ENCODE assay signal across 14 mouse cellular contexts in genomic region chr7:4732968-4733392, GRCm38 (mm10). TPM values are rescaled to one million over a fixed set of nuclear protein-coding genes. Genes with fewer than 3 reads are reported as not detected.
DNase-seq lines count a peak whose midpoint lies in the region; ATAC-seq and TF ChIP-seq lines count a peak whose summit lies in the region.
"Had no signal": no experiment of that assay in that cellular context is flagged by ENCODE, and none has a peak within 500 bp of the region (broad histone marks: within the 10 kb centered on the region; RNA-seq: fewer than 3 reads in every experiment).

No protein-coding gene starts in this region.

- no peaks in the 10 kb centered on the region for H3K27me3 ChIP-seq in small intestine, adult 2 months (ENCODE audit: control insufficient read depth, insufficient read depth, low read length)
- H3K27me3 ChIP-seq: embryonic facial prominence, embryonic 12.5 days had no signal

- H3K36me3 ChIP-seq in small intestine, adult 2 months (ENCODE audit: control insufficient read depth, insufficient read depth, low read length): no peaks in the 10 kb centered on the region
- H3K36me3 ChIP-seq: embryonic facial prominence, embryonic 12.5 days had no signal

- peak overlapping the region; percentile 83 for H3K27ac ChIP-seq in small intestine, adult 2 months (ENCODE audit: insufficient read depth, low read depth, low read length)
- H3K27ac ChIP-seq: embryonic facial prominence, embryonic 12.5 days had no signal

- no peak overlapping the region for H3K4me3 ChIP-seq in small intestine, adult 2 months (ENCODE audit: low read depth, low read length)
- H3K4me3 ChIP-seq: embryonic facial prominence, embryonic 12.5 days had no signal

- 24% methylated on average over 6 of the region's 6 CpGs for WGBS in small intestine, adult 2 months

- peak; percentile 31 for DNase-seq in NIH3T3 (ENCODE audit: low read depth)
- DNase-seq in kidney, postnatal 25 days: peak; percentile 64 to 67
- no peak for DNase-seq in gastrocnemius, adult 8-10 months (ENCODE audit: low spot score in 2 of 2)
- DNase-seq in urinary bladder, postnatal 4 days (ENCODE audit: low spot score in 2 of 2): no peak
- no peak for DNase-seq in heart, postnatal 25 days (ENCODE audit: low spot score)
- DNase-seq: cerebellum, adult 9-10 months; heart, postnatal 10 days; lung, postnatal 36 days had no signal

- ATAC-seq in common myeloid progenitor, adult 5-6 weeks (replicated peaks; ENCODE audit: low read depth, poor library complexity, severe bottlenecking): peak; percentile 69; the same call in 1 of the 2 replicates
- ATAC-seq: forebrain, embryonic 16.5 days had no signal

- peaks cover 10% of the 10 kb centered on the region; the same call in 1 of the 2 replicates for H3K4me1 ChIP-seq in small intestine, adult 2 months (ENCODE audit: control insufficient read depth, insufficient read depth, insufficient read length, low read length)
- H3K4me1 ChIP-seq: embryonic facial prominence, embryonic 12.5 days had no signal

- intact Hi-C loops in heart, postnatal 25 days (cut with DNase I): no loop called here

- TF ChIP-seq CTCF in small intestine, adult 2 months (IDR thresholded peaks at IDR 0.05; ENCODE audit: extremely low read depth, insufficient read length, insufficient replicate concordance, low read depth, low read length): no peak

- no peak for TF ChIP-seq POLR2A in small intestine, adult 2 months (IDR thresholded peaks at IDR 0.05; ENCODE audit: low read depth, low read length)

RNA-seq across cellular contexts. Expression of gene Kmt5c, which starts 6.9 kb away (rescaled TPM):
- 33.0 and 37.9 TPM in 2 replicates for total RNA-seq in common myeloid progenitor, adult 5-6 weeks (2017)
- 94.7 and 254 TPM in 2 replicates for polyA plus RNA-seq in small intestine, adult 2 months (2012; rRNA removed)
- 1 to 10 TPM; 3.5 to 5.2 (median 4.8) TPM for total RNA-seq in gastrocnemius, adult 8-10 months (2022)
- total RNA-seq in heart, postnatal 25 days (2021): 10 to 100 TPM; 16.4 to 20.7 TPM

RNA-seq across cellular contexts. Expression of gene Tmem150b, which starts 7.9 kb away (rescaled TPM):
- total RNA-seq in common myeloid progenitor, adult 5-6 weeks (2017): 6.6 and 8.3 TPM in 2 replicates
- 44.4 and 122 TPM in 2 replicates for polyA plus RNA-seq in small intestine, adult 2 months (2012; rRNA removed)
- total RNA-seq in gastrocnemius, adult 8-10 months (2022): not detected
- under 1 TPM; 0.22 to 0.23 TPM for total RNA-seq in heart, postnatal 25 days (2021)
- total RNA-seq: left cerebral cortex, postnatal 36 days had no signal

RNA-seq across cellular contexts. Expression of gene Cox6b2, which starts 19.9 kb away (rescaled TPM):
- 63.5 and 74.7 TPM in 2 replicates for total RNA-seq in common myeloid progenitor, adult 5-6 weeks (2017)
- 5.7 and 45.8 TPM in 2 replicates for polyA plus RNA-seq in small intestine, adult 2 months (2012; rRNA removed)
- total RNA-seq in gastrocnemius, adult 8-10 months (2022): not detected
- total RNA-seq in heart, postnatal 25 days (2021): 1 to 10 TPM; 1.5 to 1.7 TPM

RNA-seq across cellular contexts. Expression of gene Fam71e2, which starts 38.1 kb away (rescaled TPM):
- not detected in 2 replicates for total RNA-seq in common myeloid progenitor, adult 5-6 weeks (2017)
- not detected in 2 replicates for polyA plus RNA-seq in small intestine, adult 2 months (2012; rRNA removed)
- total RNA-seq in gastrocnemius, adult 8-10 months (2022): not detected
- not detected for total RNA-seq in heart, postnatal 25 days (2021)
- total RNA-seq: ES-E14; heart, postnatal 10 days; left cerebral cortex, postnatal 36 days had no signal
- polyA plus RNA-seq: embryonic facial prominence, embryonic 12.5 days; forebrain, embryonic 16.5 days had no signal

RNA-seq across cellular contexts. Expression of gene Brsk1, which starts 42.6 kb away (rescaled TPM):
- total RNA-seq in common myeloid progenitor, adult 5-6 weeks (2017): not detected in 2 replicates
- polyA plus RNA-seq in small intestine, adult 2 months (2012; rRNA removed): 1.6 and 1.9 TPM in 2 replicates
- total RNA-seq in gastrocnemius, adult 8-10 months (2022): under 1 TPM; 0.13 to 0.49 (median 0.39) TPM
- total RNA-seq in heart, postnatal 25 days (2021): 1 to 10 TPM; 1.1 to 1.3 TPM

Comparison
In these comparisons a context has a peak if more than half of its experiments do, and no peak if none do; other contexts are left out.
1. DNase-seq: peak in NIH3T3 (single experiment) and kidney, postnatal 25 days (2 of 2); none in gastrocnemius, adult 8-10 months (0 of 2), urinary bladder, postnatal 4 days (0 of 2) and heart, postnatal 25 days (single experiment).
2. RNA of gene Cox6b2, which starts 19.9 kb away (total RNA-seq): 63.5 to 74.7 TPM in common myeloid progenitor, adult 5-6 weeks; 1.5 to 1.7 TPM in heart, postnatal 25 days and not detected in gastrocnemius, adult 8-10 months; every median in the first group is over 10 times any median in the second.